Mouse (Mus musculus): ENCODE results near the gene Chchd1. TPM values are rescaled to one million over a fixed set of nuclear protein-coding genes. Genes with fewer than 3 reads are reported as not detected.

The Chchd1 gene
- polyA plus RNA-seq, 1 experiment from 2014 or later = 233 TPM

- Histone ChIP-seq H3K4me3 (peak within 1 kb of the TSS; percentile 100), H3K27me3 (no peaks in the 10 kb centered on the region), H3K4me2 (replicated peaks) (peak within 1 kb of the TSS; percentile 82), H3K9ac (peak within 1 kb of the TSS; percentile 98), H3K27ac (peak within 1 kb of the TSS; percentile 85), H3K9me3 (no peaks in the 10 kb centered on the region), H3K36me3 (peaks cover 40% of the 10 kb centered on the region), H3K4me1 (peaks cover 19% of the 10 kb centered on the region)
- WGBS = under 1% methylated on average over 80 of the region's 80 CpGs
- peak; percentile 85 for ATAC-seq (ENCODE audit: insufficient number of reproducible peaks, insufficient read depth, low FRiP score, low TSS enrichment)
Observed at GRCm38 (mm10) chr14:20707201-20708190, 4.7 kb downstream of the Chchd1 start, which contains the start of gene Zswim8. TSS of gene Zswim8 (plus strand) at chr14:20707552.

- H3K36me3 ChIP-seq = peaks cover 48% of the 10 kb centered on the region
- no peaks in the 10 kb centered on the region for H3K27me3 ChIP-seq
- H3K4me2 ChIP-seq (replicated peaks) = peak overlapping the region; percentile 82
- ATAC-seq (ENCODE audit: insufficient number of reproducible peaks, insufficient read depth, low FRiP score, low TSS enrichment) = no peak
- H3K9me3 ChIP-seq = no peaks in the 10 kb centered on the region
- peak overlapping the region; percentile 98 for H3K9ac ChIP-seq
- H3K27ac ChIP-seq = peak overlapping the region; percentile 85
- H3K4me3 ChIP-seq = peak overlapping the region; percentile 100
- peaks cover 19% of the 10 kb centered on the region for H3K4me1 ChIP-seq
- 12% methylated on average over 10 of the region's 10 CpGs for WGBS
Observed at GRCm38 (mm10) chr14:20708239-20708638, 5.4 kb downstream of the Chchd1 start.

GRCm38 (mm10) chr14:20713832-20714231 lies 11.0 kb downstream of the Chchd1 start:
- peaks cover 88% of the 10 kb centered on the region for H3K36me3 ChIP-seq
- H3K27me3 ChIP-seq = no peaks in the 10 kb centered on the region
- no peak for ATAC-seq (ENCODE audit: insufficient number of reproducible peaks, insufficient read depth, low FRiP score, low TSS enrichment)
- no peaks in the 10 kb centered on the region for H3K9me3 ChIP-seq
- H3K4me2 ChIP-seq (replicated peaks) = no peak overlapping the region
- no peak overlapping the region for H3K4me3 ChIP-seq
- no peak overlapping the region for H3K27ac ChIP-seq
- H3K9ac ChIP-seq = no peak overlapping the region
- WGBS = 79% methylated on average over 11 of the region's 11 CpGs
- H3K4me1 ChIP-seq = peaks cover 10% of the 10 kb centered on the region

- no peak overlapping the region for H3K4me2 ChIP-seq (replicated peaks)
- H3K27me3 ChIP-seq = no peaks in the 10 kb centered on the region
- H3K27ac ChIP-seq = no peak overlapping the region
- no peak for ATAC-seq (ENCODE audit: insufficient number of reproducible peaks, insufficient read depth, low FRiP score, low TSS enrichment)
- 91% methylated on average over 10 of the region's 10 CpGs for WGBS
- no peaks in the 10 kb centered on the region for H3K4me1 ChIP-seq
- H3K9ac ChIP-seq = no peak overlapping the region
- H3K36me3 ChIP-seq = peaks cover 95% of the 10 kb centered on the region
- H3K4me3 ChIP-seq = no peak overlapping the region
- no peaks in the 10 kb centered on the region for H3K9me3 ChIP-seq
Observed at GRCm38 (mm10) chr14:20718443-20718842, 15.6 kb downstream of the Chchd1 start.

- peaks cover 94% of the 10 kb centered on the region for H3K36me3 ChIP-seq
- no peak overlapping the region for H3K4me3 ChIP-seq
- no peak overlapping the region for H3K27ac ChIP-seq
- no peaks in the 10 kb centered on the region for H3K4me1 ChIP-seq
- no peak overlapping the region for H3K4me2 ChIP-seq (replicated peaks)
- H3K9ac ChIP-seq = no peak overlapping the region
- 92% methylated on average over 12 of the region's 12 CpGs for WGBS
- no peaks in the 10 kb centered on the region for H3K9me3 ChIP-seq
- no peaks in the 10 kb centered on the region for H3K27me3 ChIP-seq
- no peak for ATAC-seq (ENCODE audit: insufficient number of reproducible peaks, insufficient read depth, low FRiP score, low TSS enrichment)
Observed at GRCm38 (mm10) chr14:20719767-20720166, 17.0 kb downstream of the Chchd1 start.

GRCm38 (mm10) chr14:20721371-20721770 lies 18.6 kb downstream of the Chchd1 start:
- no peaks in the 10 kb centered on the region for H3K4me1 ChIP-seq
- H3K9me3 ChIP-seq = no peaks in the 10 kb centered on the region
- H3K27me3 ChIP-seq = no peaks in the 10 kb centered on the region
- 81% methylated on average over 4 of the region's 4 CpGs for WGBS
- H3K4me3 ChIP-seq = no peak overlapping the region
- H3K9ac ChIP-seq = no peak overlapping the region
- peaks cover 94% of the 10 kb centered on the region for H3K36me3 ChIP-seq
- no peak overlapping the region for H3K4me2 ChIP-seq (replicated peaks)
- no peak for ATAC-seq (ENCODE audit: insufficient number of reproducible peaks, insufficient read depth, low FRiP score, low TSS enrichment)
- H3K27ac ChIP-seq = no peak overlapping the region

- H3K4me2 ChIP-seq (replicated peaks) = no peak overlapping the region
- H3K27ac ChIP-seq = no peak overlapping the region
- no peaks in the 10 kb centered on the region for H3K27me3 ChIP-seq
- no peak overlapping the region for H3K9ac ChIP-seq
- H3K36me3 ChIP-seq = peaks cover 91% of the 10 kb centered on the region
- H3K4me3 ChIP-seq = no peak overlapping the region
- ATAC-seq (ENCODE audit: insufficient number of reproducible peaks, insufficient read depth, low FRiP score, low TSS enrichment) = no peak
- H3K9me3 ChIP-seq = no peaks in the 10 kb centered on the region
- 91% methylated on average over 12 of the region's 12 CpGs for WGBS
- no peaks in the 10 kb centered on the region for H3K4me1 ChIP-seq
Observed at GRCm38 (mm10) chr14:20723006-20723405, 20.2 kb downstream of the Chchd1 start.

GRCm38 (mm10) chr14:20724043-20724442 lies 21.2 kb downstream of the Chchd1 start:
- Histone ChIP-seq H3K4me2 (replicated peaks) (no peak overlapping the region), H3K9me3 (no peaks in the 10 kb centered on the region), H3K4me3 (no peak overlapping the region), H3K36me3 (peaks cover 91% of the 10 kb centered on the region), H3K27ac (no peak overlapping the region), H3K4me1 (no peaks in the 10 kb centered on the region), H3K9ac (no peak overlapping the region), H3K27me3 (no peaks in the 10 kb centered on the region)
- 30% methylated on average over 5 of the region's 5 CpGs for WGBS
- 0 out of 2 replicates have a peak, but pooled peaks have one; percentile 52 for ATAC-seq (ENCODE audit: insufficient number of reproducible peaks, insufficient read depth, low FRiP score, low TSS enrichment)

GRCm38 (mm10) chr14:20725660-20726339 lies 23.0 kb downstream of the Chchd1 start:
- ATAC-seq (ENCODE audit: insufficient number of reproducible peaks, insufficient read depth, low FRiP score, low TSS enrichment) = no peak
- Histone ChIP-seq H3K4me2 (replicated peaks) (no peak overlapping the region), H3K9ac (no peak overlapping the region), H3K4me3 (no peak overlapping the region), H3K27ac (no peak overlapping the region), H3K4me1 (no peaks in the 10 kb centered on the region), H3K27me3 (no peaks in the 10 kb centered on the region), H3K36me3 (peaks cover 92% of the 10 kb centered on the region), H3K9me3 (no peaks in the 10 kb centered on the region)
- 79% methylated on average over 6 of the region's 6 CpGs for WGBS

GRCm38 (mm10) chr14:20729871-20730270 lies 27.1 kb downstream of the Chchd1 start:
- Histone ChIP-seq H3K4me2 (replicated peaks) (no peak overlapping the region), H3K9ac (no peak overlapping the region), H3K4me1 (peaks cover 7% of the 10 kb centered on the region; the same call in 1 of the 2 replicates), H3K9me3 (no peaks in the 10 kb centered on the region), H3K36me3 (peaks cover 60% of the 10 kb centered on the region), H3K27ac (no peak overlapping the region), H3K27me3 (no peaks in the 10 kb centered on the region), H3K4me3 (no peak overlapping the region)
- no peak for ATAC-seq (ENCODE audit: insufficient number of reproducible peaks, insufficient read depth, low FRiP score, low TSS enrichment)
- WGBS = 90% methylated on average over 9 of the region's 9 CpGs

GRCm38 (mm10) chr14:20730853-20731602 lies 28.2 kb downstream of the Chchd1 start:
- H3K9me3 ChIP-seq = no peaks in the 10 kb centered on the region
- no peak overlapping the region for H3K4me3 ChIP-seq
- H3K4me1 ChIP-seq = peaks cover 12% of the 10 kb centered on the region; the same call in 1 of the 2 replicates
- ATAC-seq (ENCODE audit: insufficient number of reproducible peaks, insufficient read depth, low FRiP score, low TSS enrichment) = no peak
- H3K27me3 ChIP-seq = no peaks in the 10 kb centered on the region
- H3K4me2 ChIP-seq (replicated peaks) = no peak overlapping the region
- H3K36me3 ChIP-seq = peaks cover 55% of the 10 kb centered on the region
- 92% methylated on average over 9 of the region's 9 CpGs for WGBS
- H3K27ac ChIP-seq = no peak overlapping the region
- H3K9ac ChIP-seq = no peak overlapping the region

Data from embryonic facial prominence, embryonic 12.5 days (tissue).